Mouse (Mus musculus) bone marrow, adult 2 months (tissue): ENCODE measurements around the gene Pitpnm3. TPM values are rescaled to one million over a fixed set of nuclear protein-coding genes. Genes with fewer than 3 reads are reported as not detected.

Source experiments
- H3K27ac ChIP-seq: fragments of 200-500 bp; 2 replicates; pipeline ENCODE4 v1.5.1; 2012; ENCODE audit warnings: low read depth, mild to moderate bottlenecking, control low read depth, inconsistent platforms, low read length; ENCODE audit not compliant: control insufficient read depth, poor library complexity, insufficient read depth
- H3K4me1 ChIP-seq: fragments of 200-500 bp; 2 replicates; pipeline ENCODE4 v1.6.1; 2011; ENCODE audit warnings: low read length; ENCODE audit not compliant: control insufficient read depth, insufficient read depth
- H3K4me3 ChIP-seq: fragments of 200-500 bp; replicated peaks from 2 replicates; pipeline ENCODE3; 2011; ENCODE audit warnings: mild to moderate bottlenecking, low read depth, low read length, control low read depth; ENCODE audit not compliant: control insufficient read depth
- CTCF ChIP-seq: fragments of 200-500 bp; IDR thresholded peaks from 2 replicates; pipeline ENCODE4 v1.5.1; 2011; ENCODE audit warnings: low read length, control low read depth; ENCODE audit not compliant: control insufficient read depth, insufficient read depth
- POLR2A ChIP-seq: fragments of 200-500 bp; IDR thresholded peaks from 2 replicates; pipeline ENCODE4 v1.6.1; 2011; ENCODE audit warnings: low read depth, mild to moderate bottlenecking, control low read depth, low read length, borderline replicate concordance; ENCODE audit not compliant: control insufficient read depth
- WGBS: fragments of 180-500 bp; shearing (Covaris S2); methylation state at CpG from one replicate; pipeline ENCODE4 v1.1.7; 2018; 5-methylcytosine and 5-hydroxymethylcytosine counted together
- polyA plus RNA-seq: library from polyadenylated mRNA; stranded (reverse); fragments of >200 nt; gene quantifications from 2 replicates; pipeline ENCODE4 v1.2.4, GENCODE M21; 2011; ENCODE audit warnings: low replicate concordance; ENCODE audit not compliant: missing spikeins, insufficient read depth, insufficient read length

The Pitpnm3 gene
- polyA plus RNA-seq, 1 experiment: not detected

- H3K4me3 ChIP-seq: no peak overlapping the region
- H3K4me1 ChIP-seq: no peaks in the 10 kb centered on the region; the same call in 1 of the 2 replicates
- no peak overlapping the region for H3K27ac ChIP-seq
- no peak for TF ChIP-seq POLR2A
- TF ChIP-seq CTCF: no peak
- WGBS: 67% methylated on average over 6 of the region's 6 CpGs
Observed at GRCm38 (mm10) chr11:72005547-72005946, 130.0 kb downstream of the Pitpnm3 start.

- Histone ChIP-seq H3K4me3 (no peak overlapping the region), H3K27ac (no peak overlapping the region), H3K4me1 (no peaks in the 10 kb centered on the region; the same call in 1 of the 2 replicates)
- WGBS: 76% methylated on average over 9 of the region's 9 CpGs
- TF ChIP-seq POLR2A: no peak
- no peak for TF ChIP-seq CTCF
Observed at GRCm38 (mm10) chr11:72003171-72003570, 132.4 kb downstream of the Pitpnm3 start.

- Histone ChIP-seq H3K4me3 (no peak overlapping the region), H3K27ac (no peak overlapping the region), H3K4me1 (no peaks in the 10 kb centered on the region; the same call in 1 of the 2 replicates)
- 44% methylated on average over 13 of the region's 13 CpGs for WGBS
- TF ChIP-seq POLR2A (no peak), CTCF (peak; percentile 67)
Observed at GRCm38 (mm10) chr11:72002138-72002853, 133.3 kb downstream of the Pitpnm3 start.

GRCm38 (mm10) chr11:72000194-72000593 lies 135.4 kb downstream of the Pitpnm3 start:
- H3K4me1 ChIP-seq: no peaks in the 10 kb centered on the region; the same call in 1 of the 2 replicates
- no peak overlapping the region for H3K4me3 ChIP-seq
- TF ChIP-seq CTCF (no peak), POLR2A (no peak)
- no peak overlapping the region for H3K27ac ChIP-seq
- 53% methylated on average over 6 of the region's 6 CpGs for WGBS

Other genes with a start within 250 kb of the Pitpnm3 start
- not detected in 2 replicates for gene Aipl1, start 98.3 kb downstream of the Pitpnm3 start, polyA plus RNA-seq
- gene Pimreg, start 93.7 kb downstream of the Pitpnm3 start, polyA plus RNA-seq: 6.5 and 14.0 TPM in 2 replicates
- 0.90 and 1.2 TPM in 2 replicates for gene Gm43951, start 71.1 kb upstream of the Pitpnm3 start, polyA plus RNA-seq
- gene 4933427D14Rik, start 71.7 kb upstream of the Pitpnm3 start, polyA plus RNA-seq: 3.4 and 5.1 TPM in 2 replicates
- 29.1 and 49.0 TPM in 2 replicates for gene Txndc17, start 71.8 kb upstream of the Pitpnm3 start, polyA plus RNA-seq
- 9.3 and 11.4 TPM in 2 replicates for gene Med31, start 79.8 kb upstream of the Pitpnm3 start, polyA plus RNA-seq
- gene Slc13a5, start 131.4 kb upstream of the Pitpnm3 start, polyA plus RNA-seq: 1.2 TPM in 1 of 2 replicates, not detected in the other
- 22.2 and 35.2 TPM in 2 replicates for gene Xaf1, start 165.9 kb upstream of the Pitpnm3 start, polyA plus RNA-seq
- gene Fbxo39, start 178.7 kb upstream of the Pitpnm3 start, polyA plus RNA-seq: not detected in 2 replicates
- not detected in 2 replicates for gene Tekt1, start 226.7 kb upstream of the Pitpnm3 start, polyA plus RNA-seq